Mouse (Mus musculus): ENCODE measurements around the gene Lrp6.

GRCm38 (mm10) chr6:134614723-134615648 is 48.2 kb upstream of the Lrp6 start:
- no peak for TF ChIP-seq POLR2A (IDR thresholded peaks at IDR 0.05; ENCODE audit: borderline replicate concordance, extremely low read depth, low read depth, low read length)
- peak; percentile 99 for TF ChIP-seq CTCF (IDR thresholded peaks at IDR 0.05; ENCODE audit: insufficient read depth, low read length)

Data from lung, adult 2 months (tissue).